Mouse (Mus musculus) cerebellum, adult 11 months (tissue): ENCODE results near the gene Zbtb16.

Source experiments
- DNase-seq: peaks from one replicate; pipeline ENCODE4 v3.0.0; 2022

Zbtb16 gene

DNA sequence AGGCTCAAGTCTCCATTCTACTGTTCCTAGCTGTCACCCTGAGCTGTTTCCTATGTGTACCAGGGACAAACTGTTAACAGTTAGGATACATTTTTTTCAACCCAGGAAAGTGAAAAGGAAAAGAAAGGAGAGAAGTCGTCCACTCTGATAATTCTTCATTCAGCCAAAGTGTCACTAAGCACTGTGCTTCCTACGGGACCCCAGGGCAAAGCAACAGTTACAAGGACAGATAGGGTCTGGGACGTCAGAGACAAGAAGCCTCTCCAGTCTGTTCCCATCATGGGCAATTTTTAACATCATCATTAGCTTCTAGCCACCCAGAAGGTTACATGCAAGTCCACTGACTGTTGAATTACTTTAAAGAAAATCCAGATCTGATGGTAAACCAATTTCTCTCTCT lies 111.3 kb downstream of the Zbtb16 start:
- no peak for DNase-seq

DNA sequence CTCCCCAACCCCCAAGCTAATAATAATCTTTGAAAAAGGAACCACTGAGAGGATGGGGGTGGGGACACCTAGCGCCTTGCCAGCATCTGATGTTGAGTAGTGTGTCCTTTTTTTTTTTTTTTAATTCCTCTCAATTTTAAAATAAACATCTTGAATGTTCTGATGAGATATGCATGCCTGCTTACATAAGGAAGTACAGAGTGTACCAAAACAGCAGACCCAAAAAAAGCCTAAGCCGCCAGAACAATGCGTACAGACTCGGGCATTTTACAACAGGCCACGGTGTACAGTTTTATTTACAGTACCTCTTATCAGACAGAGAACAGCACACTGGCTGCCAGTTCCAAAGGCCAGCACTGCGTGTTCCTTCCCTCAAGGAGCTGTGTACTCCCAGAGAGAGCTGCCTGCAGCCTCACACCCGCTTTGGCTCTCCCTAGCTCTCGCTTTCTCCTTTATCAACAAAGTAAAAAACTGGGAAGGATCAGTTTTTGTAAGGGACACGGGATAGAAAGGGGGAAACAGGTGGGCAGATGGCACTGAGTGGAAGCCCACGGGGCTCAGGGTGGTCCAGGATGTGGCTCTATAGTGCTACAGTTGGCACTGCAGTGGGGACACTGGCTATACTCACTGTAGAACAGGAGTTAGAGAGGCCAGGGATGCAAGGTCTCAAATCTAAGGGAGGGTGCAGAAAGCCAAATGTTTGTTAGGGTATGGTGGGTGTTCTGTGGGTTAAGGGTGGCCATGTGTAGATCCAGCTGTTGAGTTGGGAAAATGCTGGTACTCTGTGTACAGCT lies 112.3 kb downstream of the Zbtb16 start:
- DNase-seq: no peak

DNA sequence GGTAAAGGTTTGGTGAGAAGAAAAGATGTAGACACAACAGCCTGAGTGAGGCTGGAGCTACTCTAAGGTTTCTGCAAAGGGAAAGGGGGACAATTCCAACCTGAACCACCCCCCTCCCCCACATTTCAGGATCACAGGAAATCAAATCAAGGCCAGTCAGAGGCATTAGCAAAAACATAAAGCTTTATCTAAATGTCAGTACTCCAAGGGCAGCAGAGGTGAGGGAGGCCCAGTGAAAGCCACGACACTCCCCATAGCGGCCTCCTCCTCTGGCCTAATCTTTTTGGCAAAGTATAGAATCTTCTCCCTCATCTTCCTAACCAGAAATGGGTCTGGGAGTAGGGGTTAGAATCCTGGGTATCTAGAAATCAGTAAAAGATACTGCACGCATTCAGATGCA lies 113.0 kb downstream of the Zbtb16 start:
- no peak for DNase-seq

DNA sequence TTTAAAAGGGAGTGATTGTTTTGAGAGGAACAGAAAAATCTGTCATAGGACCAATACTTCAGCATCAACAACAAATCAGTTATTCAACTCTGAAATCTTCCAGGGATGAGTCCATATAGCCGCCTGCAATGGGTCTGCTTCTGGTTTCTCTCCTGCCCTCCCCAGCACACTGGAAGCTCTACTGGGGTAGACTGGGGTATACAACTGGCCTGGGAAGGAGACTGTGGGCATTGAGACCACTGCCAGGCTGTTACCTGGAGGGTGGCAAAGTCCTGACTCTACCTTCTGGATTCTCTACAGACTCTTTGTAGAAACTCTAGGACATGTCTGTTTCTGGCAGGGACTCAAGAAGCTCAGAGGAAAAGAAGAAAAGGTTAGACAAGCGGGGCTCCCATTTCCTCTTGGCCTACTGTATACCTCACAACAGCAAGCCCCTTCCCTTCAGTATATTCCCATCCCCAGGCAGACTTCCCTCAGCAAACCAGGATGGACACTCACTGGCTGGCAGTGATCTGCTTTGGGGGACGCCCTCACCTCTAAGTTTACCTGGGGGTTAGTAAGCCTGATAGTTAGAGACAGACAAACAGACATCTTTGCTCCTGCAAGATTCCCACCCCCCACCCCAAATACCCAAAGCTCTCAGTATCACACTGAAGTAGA lies 113.6 kb downstream of the Zbtb16 start:
- no peak for DNase-seq

DNA sequence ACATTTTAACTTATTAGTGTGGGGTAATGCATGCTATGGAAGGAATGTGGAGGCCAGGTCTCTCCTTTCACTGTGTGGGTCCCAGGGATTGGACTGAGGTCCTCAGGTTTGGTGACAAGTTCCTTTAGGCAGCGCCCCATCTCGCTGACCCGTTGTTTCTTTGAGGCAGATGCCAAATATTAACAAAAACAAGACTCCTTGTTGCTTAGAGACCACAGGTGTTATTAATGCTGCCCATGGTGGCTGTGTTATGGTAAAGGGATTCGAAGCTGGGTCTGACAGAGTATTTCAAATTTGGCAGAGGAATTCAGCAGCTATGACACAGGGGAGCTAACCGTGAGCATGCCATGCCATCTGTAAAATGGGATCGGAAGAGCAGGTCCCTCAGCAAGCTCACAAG lies 114.4 kb downstream of the Zbtb16 start:
- DNase-seq: no peak

DNA sequence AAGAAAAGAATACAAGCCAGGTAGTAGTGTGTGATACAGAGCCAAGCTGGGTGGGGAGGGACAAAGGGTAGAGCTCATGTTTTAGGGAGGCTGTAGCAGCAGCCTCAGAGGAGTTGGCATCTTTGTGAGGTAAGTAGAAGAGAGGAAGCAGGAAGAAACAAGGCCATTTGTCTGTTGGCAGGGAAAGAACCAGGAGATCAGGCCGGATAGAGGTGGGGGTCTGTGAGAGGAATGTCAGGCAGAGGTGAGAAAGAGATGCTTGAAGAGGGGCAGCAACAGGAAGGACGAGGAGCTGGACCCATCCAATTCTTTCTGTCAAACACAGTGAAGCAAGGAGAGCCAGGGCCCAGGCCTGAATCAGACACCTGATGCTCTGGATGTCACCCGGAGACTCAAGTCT lies 114.8 kb downstream of the Zbtb16 start:
- DNase-seq: no peak

DNA sequence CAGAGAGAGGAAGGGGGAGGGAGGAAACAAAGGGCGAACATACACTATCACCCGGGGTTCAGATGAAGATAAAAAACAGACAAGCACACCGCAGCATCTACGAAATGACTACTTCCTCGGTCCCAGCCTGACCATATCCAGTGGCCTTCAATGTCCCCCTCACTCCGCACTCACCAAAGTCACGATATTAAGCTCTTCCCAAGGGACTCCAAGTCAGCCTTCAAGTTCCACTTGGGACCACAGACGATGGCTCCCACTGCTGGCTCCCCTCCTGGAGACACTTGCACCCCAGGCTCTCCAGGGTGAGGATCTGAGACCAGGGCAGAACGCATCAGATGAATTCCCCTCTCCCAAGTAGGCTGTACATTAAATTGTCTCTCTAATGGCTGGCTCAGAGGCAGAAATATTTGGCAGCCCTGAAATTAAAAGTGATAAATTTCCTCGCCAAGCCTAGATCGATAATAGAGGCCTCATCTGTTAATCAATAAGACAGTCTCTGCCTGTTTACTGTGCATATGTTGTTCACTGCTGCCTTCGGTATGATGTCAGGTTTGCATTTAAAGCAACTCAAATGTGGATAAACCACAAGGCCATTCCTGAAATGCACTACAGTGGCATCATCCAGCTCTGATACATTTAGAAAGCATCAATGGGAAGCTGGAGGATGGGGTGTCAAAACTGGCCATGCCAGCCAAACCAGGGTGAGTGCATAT lies 115.6 kb downstream of the Zbtb16 start:
- DNase-seq: no peak

DNA sequence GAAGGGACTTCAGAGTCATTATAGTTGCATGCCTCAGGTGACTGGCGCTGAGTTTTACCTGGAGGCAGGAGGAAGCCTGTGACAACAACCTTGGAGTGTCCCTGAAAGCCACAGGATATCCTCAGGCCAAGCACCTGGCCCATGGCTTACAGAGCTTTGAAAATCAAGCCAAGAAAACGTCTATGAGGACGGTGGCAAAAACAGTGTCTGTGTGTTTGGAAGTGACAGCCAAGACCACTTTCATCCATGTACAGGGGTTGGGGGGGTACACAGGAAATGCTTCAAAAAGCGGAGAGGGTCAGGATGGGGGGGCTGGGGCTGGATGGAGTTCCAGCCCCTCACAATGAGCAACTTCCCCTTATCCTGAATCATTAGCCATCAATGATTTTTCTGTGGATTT lies 116.4 kb downstream of the Zbtb16 start:
- DNase-seq: no peak

DNA sequence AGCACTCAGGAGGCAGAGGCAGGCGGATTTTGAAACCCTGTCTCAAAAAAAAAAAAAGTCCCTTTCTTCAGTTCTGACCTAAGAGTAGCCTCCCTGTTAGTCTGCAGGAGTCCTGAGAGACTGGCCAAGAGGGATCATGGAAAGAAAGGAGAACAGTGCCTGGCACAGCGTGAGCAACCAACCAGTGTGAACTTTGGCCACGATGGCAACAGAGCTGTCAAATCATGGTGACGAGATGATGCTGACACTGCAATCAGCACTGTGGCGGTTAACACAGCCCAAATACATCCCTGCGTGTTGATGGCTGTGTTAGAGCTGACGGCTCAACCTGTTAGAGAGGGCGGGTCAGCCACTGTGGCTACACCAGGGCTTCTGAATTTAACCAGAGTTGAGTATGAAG lies 119.5 kb downstream of the Zbtb16 start:
- no peak for DNase-seq

DNA sequence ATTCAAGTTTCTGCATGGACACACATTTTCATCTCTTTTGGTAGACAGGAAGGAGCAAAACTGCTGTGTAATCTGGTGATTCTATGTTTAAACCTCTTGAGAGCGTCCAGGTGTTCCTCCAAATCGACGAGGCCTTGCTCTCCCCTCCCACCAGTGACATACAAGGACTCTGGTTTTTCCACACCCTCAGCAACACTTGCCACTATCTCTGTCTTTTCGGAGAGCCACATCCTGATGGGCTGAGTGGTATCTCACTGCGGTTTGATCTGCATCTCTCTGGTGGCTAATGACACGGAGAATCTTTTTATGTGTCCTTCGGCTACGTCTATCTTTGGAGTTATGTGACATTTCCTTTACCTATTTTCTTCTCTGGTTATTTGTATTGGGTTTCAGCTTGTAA lies 121.0 kb downstream of the Zbtb16 start:
- DNase-seq: no peak

DNA sequence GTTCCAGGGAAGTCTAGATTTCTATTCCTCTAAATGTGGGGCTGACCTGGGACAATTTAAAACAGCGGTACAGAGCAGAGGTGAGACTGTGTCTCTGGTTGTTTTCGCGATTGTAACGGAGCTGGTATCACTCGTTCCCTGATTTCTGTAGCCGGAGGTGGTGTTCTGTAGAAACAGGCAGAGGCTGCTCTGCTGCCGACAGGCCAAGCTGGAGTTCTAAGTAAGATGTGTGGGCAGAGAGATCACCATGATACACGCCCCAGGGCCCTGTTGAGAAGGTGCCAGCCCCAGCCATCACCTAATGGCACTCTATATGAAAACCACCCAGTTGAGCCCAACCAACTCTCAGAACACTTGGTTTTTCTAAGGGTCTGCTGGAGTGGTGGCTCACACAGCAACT lies 122.2 kb downstream of the Zbtb16 start:
- DNase-seq: no peak

DNA sequence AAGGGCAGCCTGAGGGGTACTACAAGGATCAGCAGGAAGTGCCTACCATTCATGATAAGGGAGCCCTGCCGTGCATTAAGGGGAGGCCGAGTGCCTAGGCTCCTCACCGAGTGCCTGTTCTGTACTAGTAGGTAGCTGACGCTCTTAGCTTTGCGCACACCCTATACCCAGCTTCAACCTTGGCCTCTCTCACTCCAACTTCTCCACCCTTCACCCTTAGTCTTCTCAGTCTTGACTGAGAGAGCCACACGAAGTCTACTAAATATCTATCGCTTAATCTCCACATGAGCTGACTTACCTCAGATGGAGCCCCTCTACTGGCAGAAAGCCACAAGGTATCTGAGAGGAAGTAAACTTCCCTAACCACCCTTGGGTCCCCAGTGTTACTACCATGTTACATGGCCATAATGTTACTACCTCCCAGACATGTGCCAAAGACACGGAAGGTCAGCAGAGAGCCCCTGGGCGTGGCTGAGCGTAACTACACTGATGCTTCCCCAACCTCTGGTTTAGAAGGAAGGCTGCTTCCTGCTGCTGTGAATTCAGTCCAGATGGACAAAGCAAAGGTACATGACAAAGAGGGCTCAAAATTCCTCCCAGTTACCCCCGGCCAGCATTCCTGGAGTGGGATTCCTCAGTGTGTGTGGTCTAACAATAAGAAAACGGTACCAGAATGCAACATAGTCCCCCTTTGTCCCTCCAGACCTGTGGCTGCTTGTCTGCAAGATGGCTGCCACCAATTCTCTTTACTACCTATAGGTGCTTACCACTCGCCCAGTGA lies 122.8 kb downstream of the Zbtb16 start:
- no peak for DNase-seq

DNA sequence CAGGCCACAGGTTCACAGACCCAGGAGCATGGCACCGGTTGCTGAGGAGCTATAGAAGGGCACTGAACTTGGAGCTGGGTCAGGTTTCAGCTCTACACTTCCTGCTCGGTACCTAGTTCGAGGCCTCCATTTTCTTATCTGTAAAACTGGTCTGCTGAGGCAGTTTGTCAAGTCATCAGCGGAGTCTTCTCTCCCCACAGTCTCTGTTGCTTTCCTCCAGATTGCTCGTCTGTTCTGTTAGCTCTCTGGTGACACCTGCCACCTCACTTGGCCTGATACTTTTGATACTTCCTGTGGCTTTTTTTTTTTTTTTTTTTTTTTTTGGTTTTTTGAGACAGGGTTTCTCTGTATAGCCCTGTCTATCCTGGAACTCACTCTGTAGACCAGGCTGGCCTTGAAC lies 124.2 kb downstream of the Zbtb16 start:
- no peak for DNase-seq

DNA sequence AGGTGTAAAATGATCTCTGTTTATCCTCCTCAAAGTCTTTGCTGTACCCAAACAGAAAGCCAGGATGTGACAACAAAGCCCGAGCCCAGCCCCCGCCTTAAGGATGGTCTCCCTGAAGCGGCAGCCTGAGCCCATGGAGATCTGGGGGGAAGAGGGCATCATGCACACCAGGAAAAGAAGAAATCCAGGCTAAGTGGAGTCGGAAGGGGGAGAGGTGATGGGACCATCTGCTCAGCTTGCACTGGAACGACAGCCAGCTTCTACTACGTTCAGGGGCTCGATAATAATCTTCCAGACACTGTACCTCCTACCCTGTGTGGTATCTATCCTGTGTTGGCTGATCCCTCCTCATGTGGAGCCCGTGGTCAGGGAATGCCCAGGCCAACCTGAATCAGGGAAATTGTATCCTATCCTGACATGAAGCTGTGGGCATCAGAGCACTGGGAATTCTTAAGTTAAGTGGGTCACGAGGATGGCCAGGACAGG lies 124.7 kb downstream of the Zbtb16 start:
- DNase-seq: no peak

DNA sequence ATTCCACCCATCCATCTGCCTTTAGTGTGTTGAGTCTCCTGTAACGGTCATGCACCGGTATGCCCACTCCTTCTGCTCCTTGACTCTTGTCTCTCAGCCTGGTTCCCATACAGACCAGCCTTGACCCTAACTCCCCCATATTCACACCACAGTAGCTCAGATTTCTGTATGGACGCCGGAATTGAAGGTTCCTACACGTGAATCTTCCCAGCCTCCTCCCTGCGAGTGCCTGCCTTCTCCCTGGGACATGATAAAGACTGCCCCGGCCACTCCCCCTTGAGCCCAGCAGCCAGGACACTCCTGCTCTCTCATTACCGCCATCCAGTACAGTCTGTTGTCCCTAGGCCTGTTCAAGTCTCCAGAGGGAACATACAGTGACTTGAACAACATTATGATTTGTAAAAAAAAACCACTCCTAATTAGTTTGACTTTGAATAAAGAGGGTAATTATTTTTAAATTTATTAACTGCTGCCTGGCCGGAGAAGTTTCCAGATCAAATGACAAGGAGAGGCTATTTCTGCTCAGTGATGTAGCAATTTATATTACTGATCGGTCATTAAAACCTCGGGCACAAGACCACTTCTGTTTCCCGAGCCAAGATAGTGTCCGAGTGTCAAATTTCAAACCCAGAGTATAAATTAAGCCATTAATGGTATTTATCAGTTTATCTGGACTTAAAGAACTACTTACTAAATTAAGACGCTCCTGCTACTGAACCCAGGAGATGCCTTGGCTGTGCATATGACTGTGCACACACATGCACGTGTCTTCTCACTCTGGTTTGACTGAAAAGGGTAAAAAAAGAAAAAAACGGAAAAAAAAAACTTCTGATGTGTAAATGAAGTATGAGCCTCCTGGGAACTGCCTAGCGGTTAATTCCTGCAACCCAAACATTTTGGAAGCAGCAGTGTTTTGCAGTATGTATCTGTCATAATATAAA lies 125.4 kb downstream of the Zbtb16 start:
- DNase-seq: no peak

DNA sequence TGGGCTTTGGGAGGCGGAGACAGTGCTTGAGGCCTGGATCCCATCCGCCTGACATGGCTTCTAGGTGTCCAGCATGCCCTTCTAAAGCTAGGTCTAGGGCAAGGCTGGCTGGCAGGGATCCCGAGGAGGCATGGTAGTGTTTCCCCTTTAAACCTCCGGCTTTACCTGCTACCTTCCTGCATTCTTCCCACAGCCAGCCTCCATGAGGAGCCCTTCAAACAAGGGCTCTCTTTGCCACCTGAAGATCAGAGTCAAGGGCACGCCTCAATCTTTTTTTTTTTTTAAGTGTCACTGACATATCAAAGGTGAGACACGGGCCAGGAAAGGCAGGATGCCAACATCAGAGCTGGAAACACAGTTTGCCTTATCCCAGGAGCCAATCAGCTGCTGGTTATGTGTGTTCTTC lies 128.2 kb downstream of the Zbtb16 start:
- no peak for DNase-seq

DNA sequence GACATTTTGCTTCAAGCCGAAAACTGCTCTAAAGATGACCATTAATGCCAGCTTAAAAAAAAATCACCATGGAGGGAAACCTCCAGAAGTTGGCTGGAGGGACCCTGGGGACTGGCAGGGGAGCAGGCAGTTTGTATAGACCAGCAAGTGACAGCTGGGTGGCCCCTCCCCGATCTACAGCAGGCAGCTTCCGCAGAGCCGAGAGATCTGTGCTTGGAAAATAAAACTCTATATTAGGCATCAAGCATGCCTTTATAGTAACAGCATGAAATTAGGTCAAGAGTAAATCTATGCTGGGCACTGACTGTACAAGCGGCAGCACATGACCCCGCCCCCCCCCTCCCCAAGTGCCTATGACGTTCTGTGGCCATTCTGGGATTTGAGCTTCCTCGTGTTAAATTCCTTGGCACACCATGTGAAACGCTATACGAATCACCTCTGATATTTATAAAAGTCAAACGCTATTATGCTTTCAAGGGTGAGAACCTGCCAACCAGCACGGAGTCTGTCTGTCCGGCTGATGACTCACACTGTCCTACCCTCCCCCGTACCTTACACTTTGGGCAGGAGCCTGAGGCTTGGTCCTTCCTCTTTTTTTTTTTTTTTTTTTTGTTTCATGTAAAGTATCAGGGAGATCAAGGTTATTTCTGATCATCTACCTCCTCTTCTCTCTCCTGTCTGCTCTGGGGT lies 128.7 kb downstream of the Zbtb16 start:
- no peak for DNase-seq

DNA sequence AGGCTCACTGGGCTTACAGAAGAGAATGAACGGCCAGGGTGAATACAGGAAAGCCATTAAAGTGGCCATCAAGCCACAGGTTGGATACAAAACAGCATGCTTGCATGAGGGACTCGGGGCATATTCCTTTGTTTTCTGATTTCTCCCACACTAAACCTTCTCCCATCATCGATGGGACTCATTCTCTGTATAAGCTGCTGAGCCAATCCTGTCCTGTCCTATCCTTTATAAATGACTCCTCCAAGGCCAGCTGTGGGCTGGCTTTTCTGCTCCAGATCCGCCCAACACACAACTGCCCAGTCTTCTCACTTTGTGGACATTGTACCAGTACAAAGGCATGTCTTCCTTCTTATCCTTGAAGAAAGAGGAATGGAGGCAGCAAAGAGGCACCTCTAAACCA lies 134.7 kb downstream of the Zbtb16 start:
- no peak for DNase-seq

DNA sequence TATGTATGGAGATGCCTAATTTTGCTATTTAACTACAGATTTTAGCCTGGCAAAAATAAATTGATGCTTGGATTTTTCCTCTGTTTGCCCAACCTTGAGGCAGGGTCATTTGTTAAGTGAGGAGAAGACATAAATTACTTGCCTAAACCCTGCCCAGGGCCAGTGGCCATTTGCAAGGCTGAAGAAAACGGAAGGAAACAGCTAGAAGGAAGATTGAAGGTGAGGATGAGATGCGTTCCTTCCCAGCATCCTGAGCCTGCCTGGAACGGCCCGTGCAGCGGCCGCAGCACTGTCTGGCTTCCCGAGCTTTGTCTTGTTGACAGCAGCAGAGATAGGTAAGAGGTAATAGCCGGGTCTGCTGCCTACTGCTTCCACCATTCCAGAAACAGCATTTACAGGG lies 135.2 kb downstream of the Zbtb16 start:
- no peak for DNase-seq

DNA sequence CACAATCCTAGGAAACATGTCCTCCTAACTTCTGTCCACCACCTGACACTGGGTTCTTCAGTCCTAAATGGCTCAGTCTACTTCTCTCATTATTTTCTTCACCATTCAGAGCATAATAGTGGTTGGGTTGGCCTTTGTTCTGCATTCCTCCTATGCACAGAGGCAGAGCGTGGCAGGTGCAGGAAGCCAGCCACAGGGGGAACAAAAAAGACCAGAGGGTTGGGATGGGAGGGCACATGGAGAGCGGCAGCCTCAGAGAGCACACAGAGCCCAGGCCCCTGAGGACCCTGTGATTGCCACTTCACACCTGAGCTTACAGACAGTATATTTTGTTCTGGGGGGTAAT lies 138.6 kb downstream of the Zbtb16 start:
- DNase-seq: no peak

DNA sequence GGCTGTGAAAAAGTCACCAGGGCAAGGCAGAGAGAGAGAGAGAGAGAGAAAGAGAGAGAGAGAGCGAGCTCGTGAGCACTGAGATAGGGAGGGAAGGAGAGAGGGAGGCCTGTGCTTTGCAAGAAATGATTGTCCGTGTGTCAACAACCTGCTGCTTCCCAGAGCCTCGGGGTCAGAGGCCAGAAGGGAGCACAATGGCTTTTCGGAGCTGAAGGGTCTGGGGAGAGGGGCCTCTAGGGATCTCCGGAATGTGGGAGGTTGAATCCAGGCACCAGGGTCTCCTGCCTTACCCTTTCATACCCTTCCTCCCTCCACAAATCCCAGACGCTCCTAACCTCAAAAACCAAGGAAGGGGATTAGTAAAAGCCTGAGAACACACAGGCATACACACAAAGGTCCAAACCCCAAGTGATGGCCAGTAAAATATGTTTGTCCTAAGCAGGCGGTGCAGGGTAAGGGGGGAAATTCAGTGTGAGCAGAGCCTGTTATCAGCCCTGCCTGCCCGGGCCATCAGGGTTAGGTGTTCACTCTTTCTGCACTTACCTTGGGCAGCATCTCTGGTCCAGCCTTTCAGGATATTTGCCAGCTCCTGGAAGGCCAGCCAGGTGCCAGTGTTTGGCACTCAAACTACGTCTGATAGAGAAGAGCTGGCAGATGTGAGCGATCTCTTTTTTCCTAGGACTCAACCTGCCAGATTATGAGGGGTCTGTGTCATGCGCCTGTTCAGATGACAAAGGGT lies 139.1 kb downstream of the Zbtb16 start:
- no peak for DNase-seq
